Mouse (Mus musculus): Measurements from ENCODE around the gene C1qtnf9.

The C1qtnf9 gene

GRCm38 (mm10) chr14:60784427-60785315 lies 16.7 kb downstream of the C1qtnf9 start, which contains the start of gene Mipep:
Mipep (plus strand) TSS chr14:60784573.
- DNase-seq (ENCODE audit: low read depth in 2 of 2, low spot score in 2 of 2): peak; percentile 76 to 81

- peak; percentile 54 to 70 for DNase-seq (ENCODE audit: low read depth in 2 of 2, low spot score in 2 of 2)
Measured at GRCm38 (mm10) chr14:60790103-60790502, 22.2 kb downstream of the C1qtnf9 start.

GRCm38 (mm10) chr14:60796600-60797322 lies 28.8 kb downstream of the C1qtnf9 start:
- DNase-seq (ENCODE audit: low read depth in 2 of 2, low spot score in 2 of 2): no peak

GRCm38 (mm10) chr14:60797596-60797995 lies 29.7 kb downstream of the C1qtnf9 start:
- no peak for DNase-seq (ENCODE audit: low read depth in 2 of 2, low spot score in 2 of 2)

- DNase-seq (ENCODE audit: low read depth in 2 of 2, low spot score in 2 of 2): no peak
Measured at GRCm38 (mm10) chr14:60798721-60799120, 30.8 kb downstream of the C1qtnf9 start.

GRCm38 (mm10) chr14:60799762-60800728 lies 32.1 kb downstream of the C1qtnf9 start:
- peak in 1 of 2 experiments; percentile 12 for DNase-seq (ENCODE audit: low read depth in 2 of 2, low spot score in 2 of 2)

- no peak for DNase-seq (ENCODE audit: low read depth in 2 of 2, low spot score in 2 of 2)
Measured at GRCm38 (mm10) chr14:60802026-60802425, 34.1 kb downstream of the C1qtnf9 start.

- no peak for DNase-seq (ENCODE audit: low read depth in 2 of 2, low spot score in 2 of 2)
Measured at GRCm38 (mm10) chr14:60804978-60805377, 37.0 kb downstream of the C1qtnf9 start.

GRCm38 (mm10) chr14:60805871-60806270 lies 37.9 kb downstream of the C1qtnf9 start:
- no peak for DNase-seq (ENCODE audit: low read depth in 2 of 2, low spot score in 2 of 2)

- no peak for DNase-seq (ENCODE audit: low read depth in 2 of 2, low spot score in 2 of 2)
Measured at GRCm38 (mm10) chr14:60806891-60807344, 39.0 kb downstream of the C1qtnf9 start.

GRCm38 (mm10) chr14:60809881-60810280 lies 41.9 kb downstream of the C1qtnf9 start:
- DNase-seq (ENCODE audit: low read depth in 2 of 2, low spot score in 2 of 2): no peak

GRCm38 (mm10) chr14:60811547-60811946 lies 43.6 kb downstream of the C1qtnf9 start:
- DNase-seq (ENCODE audit: low read depth in 2 of 2, low spot score in 2 of 2): no peak

- DNase-seq (ENCODE audit: low read depth in 2 of 2, low spot score in 2 of 2): no peak
Measured at GRCm38 (mm10) chr14:60815098-60815497, 47.2 kb downstream of the C1qtnf9 start.

GRCm38 (mm10) chr14:60818045-60818444 lies 50.1 kb downstream of the C1qtnf9 start:
- no peak for DNase-seq (ENCODE audit: low read depth in 2 of 2, low spot score in 2 of 2)

GRCm38 (mm10) chr14:60830096-60830495 lies 62.2 kb downstream of the C1qtnf9 start:
- DNase-seq (ENCODE audit: low read depth in 2 of 2, low spot score in 2 of 2): no peak

All from CD8-positive naive resting alpha-beta T cell, adult 2 months (primary cell).